Mouse (Mus musculus) E14TG2a.4 (cell line): ENCODE measurements around the gene Cntn2.

Source experiments
- CTCF ChIP-seq: conservative IDR thresholded peaks from 2 replicates; pipeline ENCODE4 v1.5.1; 2014; ENCODE audit warnings: low read length
- NANOG ChIP-seq: IDR thresholded peaks from 2 replicates; pipeline ENCODE4 v1.6.1; 2014; ENCODE audit warnings: borderline replicate concordance, low read length, mixed read lengths
- POU5F1 ChIP-seq: IDR thresholded peaks from 2 replicates; pipeline ENCODE4 v1.6.1; 2014; ENCODE audit warnings: low read length, borderline replicate concordance

DNA sequence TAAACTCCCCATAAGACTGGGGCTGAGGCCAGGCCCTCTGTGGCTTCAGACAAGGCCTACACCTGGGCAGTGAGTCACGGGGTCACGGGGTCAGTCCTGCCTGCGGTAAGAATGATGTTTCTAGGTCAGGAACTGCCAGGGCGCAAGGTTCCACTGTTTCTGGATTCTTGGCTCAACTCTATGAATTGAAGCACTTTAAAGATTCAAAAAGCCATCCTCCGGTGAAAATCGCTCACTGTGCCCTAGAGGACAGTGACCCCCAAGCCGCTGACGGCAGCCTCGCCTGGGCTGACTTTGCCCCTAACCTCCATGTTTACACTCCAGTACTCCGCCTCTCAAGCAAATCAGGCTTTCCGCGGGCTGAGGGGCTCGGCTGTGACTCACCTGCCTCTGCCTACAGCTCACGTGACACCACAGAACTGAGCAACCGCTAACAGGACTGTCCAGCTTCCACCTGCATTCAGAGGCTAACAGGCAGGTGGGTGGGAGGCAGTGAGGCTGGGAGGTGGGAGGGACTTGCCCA lies 43.7 kb upstream of the Cntn2 start:
- TF ChIP-seq CTCF (no peak), POU5F1 (no peak), NANOG (no peak)
